Mouse (Mus musculus) CD8-positive naive resting alpha-beta T cell, adult 2 months (primary cell): ENCODE data around the gene Kctd14.

Experiments
- DNase-seq, 2 experiments: peaks; one replicate each; pipeline ENCODE4 v3.0.0; 2022; ENCODE audit warnings: low read depth in 2 of 2, low spot score in 2 of 2

Gene Kctd14

GRCm38 (mm10) chr7:97438986-97439385, 12.1 kb upstream of the Kctd14 start:
- no peak for DNase-seq

- DNase-seq = no peak
These were observed 4.8 kb upstream of the Kctd14 start for GRCm38 (mm10) chr7:97446171-97446925.

- no peak for DNase-seq
These were observed 4.0 kb upstream of the Kctd14 start for GRCm38 (mm10) chr7:97447050-97447531.

GRCm38 (mm10) chr7:97452196-97452595, 1.1 kb downstream of the Kctd14 start:
- DNase-seq = peak in 1 of 2 experiments; percentile 8

- DNase-seq = peak; percentile 10 to 11
These were observed 2.2 kb downstream of the Kctd14 start for GRCm38 (mm10) chr7:97453141-97453921.

- DNase-seq = no peak
These were observed 3.7 kb downstream of the Kctd14 start for GRCm38 (mm10) chr7:97454795-97455194.

GRCm38 (mm10) chr7:97455577-97455976, 4.5 kb downstream of the Kctd14 start:
- no peak for DNase-seq

- DNase-seq = no peak
These were observed 21.9 kb downstream of the Kctd14 start for GRCm38 (mm10) chr7:97473001-97473400.

GRCm38 (mm10) chr7:97479349-97479748, 28.2 kb downstream of the Kctd14 start:
- no peak for DNase-seq

- peak in 1 of 2 experiments; percentile 2 for DNase-seq
These were observed 29.2 kb downstream of the Kctd14 start for GRCm38 (mm10) chr7:97480290-97480689.

GRCm38 (mm10) chr7:97480821-97481339, 29.8 kb downstream of the Kctd14 start, which contains the start of gene Ints4:
TSS of gene Ints4 (plus strand) at chr7:97480956.
- DNase-seq = peak; percentile 79 to 83

- DNase-seq = no peak
These were observed 32.3 kb downstream of the Kctd14 start for GRCm38 (mm10) chr7:97483378-97483777.

- DNase-seq = no peak
These were observed 40.0 kb downstream of the Kctd14 start for GRCm38 (mm10) chr7:97491157-97491556.

GRCm38 (mm10) chr7:97492420-97492819, 41.3 kb downstream of the Kctd14 start:
- no peak for DNase-seq

GRCm38 (mm10) chr7:97495052-97495451, 43.9 kb downstream of the Kctd14 start:
- DNase-seq = no peak

GRCm38 (mm10) chr7:97500555-97501209, 49.6 kb downstream of the Kctd14 start:
- no peak for DNase-seq
